Mouse (Mus musculus) ovary, postnatal 10 days (tissue): ENCODE measurements around the gene Col19a1.

Experiments used
- DNase-seq: peaks from one replicate; pipeline ENCODE4 v3.0.0; 2022; ENCODE audit warnings: low spot score

The Col19a1 gene

DNA sequence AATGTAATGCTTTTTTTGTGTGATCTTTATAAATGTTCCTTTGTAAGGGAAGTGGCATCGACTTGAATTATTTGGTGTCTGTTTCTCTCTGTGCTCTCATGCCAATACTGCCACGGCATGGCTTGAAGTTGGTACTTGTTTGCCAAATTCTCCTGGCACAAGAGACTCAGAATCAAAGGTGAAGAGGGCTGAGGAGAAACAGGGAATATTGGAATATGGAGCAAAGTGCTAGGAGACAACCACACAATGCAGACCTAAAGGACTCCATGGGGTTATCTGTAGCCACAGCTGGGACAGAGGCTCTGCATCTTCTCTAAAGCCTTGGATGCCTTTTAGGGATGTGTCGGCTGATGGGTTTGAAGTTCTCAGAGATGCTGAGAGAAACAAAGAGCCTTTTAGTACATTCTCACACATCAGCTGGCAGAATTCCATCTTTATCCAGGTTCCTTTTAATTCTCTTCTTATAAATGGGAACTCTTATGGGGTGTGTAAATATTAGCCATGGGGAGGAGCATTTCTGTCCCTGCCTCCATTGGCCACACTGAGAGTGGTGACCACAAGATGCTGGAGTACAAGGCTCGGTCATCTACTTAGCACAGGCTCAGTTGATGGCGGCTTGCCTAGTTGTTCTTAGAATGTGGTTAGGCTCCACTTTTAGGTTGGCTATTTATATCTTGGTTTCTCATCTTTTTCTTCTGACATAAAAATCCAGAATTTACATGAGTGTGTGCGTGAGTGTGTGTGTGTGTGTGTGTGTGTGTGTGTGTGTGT, 360.1 kb downstream of the Col19a1 start:
- no peak for DNase-seq

DNA sequence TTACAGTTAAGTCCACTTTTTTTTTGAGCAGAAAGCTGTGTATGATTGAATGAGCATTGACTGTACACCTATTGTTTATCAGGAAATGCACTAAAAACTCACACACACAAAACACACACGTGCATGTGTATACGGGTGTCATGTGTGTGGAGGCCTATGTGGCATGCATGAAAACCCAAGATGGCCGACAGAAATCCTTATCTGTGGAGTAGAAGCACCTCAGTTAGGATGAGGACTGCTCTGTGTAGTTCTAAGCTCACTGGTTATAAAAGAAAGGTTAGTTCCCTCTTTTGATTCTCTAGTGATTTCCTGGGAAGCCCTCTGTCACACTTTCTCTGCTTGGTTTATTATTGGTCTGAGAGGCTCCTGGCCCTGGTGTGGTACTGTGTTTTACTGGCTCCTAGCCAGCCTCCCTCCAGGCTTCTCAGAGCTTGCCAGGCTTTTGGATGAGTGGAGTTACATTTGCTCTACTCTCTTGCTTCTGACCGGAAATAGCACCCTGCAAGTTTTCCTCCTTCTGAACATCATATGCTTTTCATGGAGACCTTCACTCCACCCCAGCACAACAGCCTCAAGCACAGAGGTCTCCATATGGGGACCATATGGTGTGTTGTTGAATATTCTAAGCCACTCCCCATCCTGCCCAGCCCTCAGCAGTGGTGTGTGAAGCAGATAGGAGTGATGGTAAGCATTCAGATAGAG, 361.3 kb downstream of the Col19a1 start:
- DNase-seq, result no peak

DNA sequence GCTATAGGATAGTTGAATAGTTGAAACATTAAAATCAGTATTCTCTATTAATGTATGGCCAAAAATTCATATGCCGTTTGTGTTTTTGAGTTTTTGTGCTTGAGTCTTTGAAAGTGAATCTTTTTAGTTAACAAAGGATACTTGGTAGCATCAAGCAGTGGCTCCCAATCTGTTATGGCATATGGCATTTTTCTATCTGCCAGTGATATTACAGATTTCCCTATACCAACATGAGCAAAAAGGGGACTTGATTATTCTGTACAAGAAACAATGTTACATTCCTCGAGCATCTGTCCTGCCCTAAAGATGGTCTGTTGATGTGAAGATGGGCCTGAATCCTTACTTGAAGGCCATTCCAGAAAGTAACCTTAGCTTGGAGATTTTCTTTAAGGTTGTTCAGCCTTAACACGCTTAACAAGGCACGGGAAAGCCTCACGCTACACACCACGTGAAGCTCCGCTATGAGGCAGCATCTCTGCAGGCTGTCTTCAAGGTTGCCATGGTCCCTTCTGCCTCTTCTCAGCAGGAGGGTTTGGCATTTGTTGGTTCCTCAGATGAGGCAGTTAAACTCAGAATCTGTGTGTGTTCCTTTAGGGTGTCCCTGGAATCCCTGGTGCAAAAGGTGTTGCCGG, 364.2 kb downstream of the Col19a1 start:
- no peak for DNase-seq

DNA sequence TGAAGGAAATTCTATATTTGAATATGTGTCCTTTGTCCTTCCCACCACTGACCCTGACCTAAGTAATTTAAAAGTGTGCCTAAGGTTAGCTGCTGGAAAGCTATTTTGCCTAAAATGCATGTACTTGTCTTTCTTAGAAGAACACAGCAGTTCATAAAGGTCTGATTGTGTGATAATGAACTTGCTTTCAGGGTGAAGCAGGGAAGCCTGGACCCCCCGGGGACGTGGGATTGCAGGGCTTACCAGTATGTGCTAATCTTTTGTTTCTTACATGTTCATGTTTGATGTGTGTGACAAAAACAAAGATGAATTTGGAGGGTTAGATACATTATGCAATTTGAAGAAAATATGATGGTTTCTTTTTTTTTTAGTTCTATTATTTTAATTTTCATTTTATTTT, 365.0 kb downstream of the Col19a1 start:
- no peak for DNase-seq

DNA sequence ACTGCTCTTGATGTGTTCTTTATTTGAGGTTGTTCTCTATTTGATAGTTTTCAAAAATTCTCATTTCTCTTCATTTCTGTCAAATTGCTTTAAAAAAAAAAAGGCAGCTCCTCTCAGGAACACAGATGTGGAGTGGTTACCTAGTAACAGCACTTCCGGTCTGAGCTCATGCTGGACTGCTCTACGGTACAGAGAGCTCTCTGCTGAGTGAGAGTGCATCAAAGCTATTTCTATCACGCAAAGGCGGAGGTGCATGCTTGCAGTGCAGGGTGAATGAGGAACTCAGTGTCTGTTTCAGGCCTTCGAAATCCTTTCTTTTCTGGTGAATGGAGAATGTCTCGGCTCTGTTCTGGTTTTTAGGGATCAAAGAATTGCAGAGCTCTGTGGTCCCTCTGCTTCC, 368.2 kb downstream of the Col19a1 start:
- DNase-seq, result no peak
